Mouse (Mus musculus) heart, postnatal 25 days (tissue): Measurements from ENCODE around the gene Csnk2a2. TPM values are rescaled to one million over a fixed set of nuclear protein-coding genes. Genes with fewer than 3 reads are reported as not detected.

Source experiments
- DNase-seq: peaks from one replicate; pipeline ENCODE4 v3.0.0; 2022; ENCODE audit warnings: low spot score
- intact Hi-C: fragments of 180-260 bp; cut with DNase I; formaldehyde crosslinking; loops from one replicate; pipeline ENCODE4 v1.15.1; 2025
- total RNA-seq, 2 experiments: library from RNA; stranded (reverse); gene quantifications; 2 replicates each; pipeline ENCODE4 v1.2.3; 2021

Csnk2a2 gene
- total RNA-seq, result 10 to 100 TPM; 26.0 to 27.3 TPM

GRCm38 (mm10) chr8:95490006-95490405 is at the start of gene Csnk2a2:
Csnk2a2 (minus strand) TSS chr8:95490039.
- intact Hi-C loops, result loop anchor here (10.0 kb wide), 1 partner anchor 205 kb away; no protein-coding TSS in a partner anchor
- DNase-seq, result no peak

DNA sequence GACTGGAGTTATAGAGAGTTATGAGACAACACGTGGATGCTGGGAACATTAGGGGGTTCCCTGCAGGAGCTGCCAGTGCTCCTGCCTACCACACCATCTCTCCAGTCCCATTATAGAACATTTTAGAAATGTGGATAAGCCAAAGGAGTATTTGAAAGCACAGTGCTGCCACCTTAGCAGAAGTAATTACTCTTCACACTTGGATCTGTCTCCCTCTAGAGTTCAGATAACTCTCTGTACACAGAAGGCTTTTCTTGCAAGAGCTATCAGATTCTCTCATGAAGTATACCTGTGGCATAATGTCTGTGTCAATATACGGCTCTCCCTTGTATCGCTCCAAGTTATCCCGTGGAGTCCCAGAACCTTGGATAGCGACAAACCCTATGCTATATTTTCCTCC is 49.6 kb upstream of the Csnk2a2 start:
- no peak for DNase-seq
- intact Hi-C loops, result loop anchor here (5.0 kb wide), 1 partner anchor 192 kb away; no protein-coding TSS in a partner anchor

DNA sequence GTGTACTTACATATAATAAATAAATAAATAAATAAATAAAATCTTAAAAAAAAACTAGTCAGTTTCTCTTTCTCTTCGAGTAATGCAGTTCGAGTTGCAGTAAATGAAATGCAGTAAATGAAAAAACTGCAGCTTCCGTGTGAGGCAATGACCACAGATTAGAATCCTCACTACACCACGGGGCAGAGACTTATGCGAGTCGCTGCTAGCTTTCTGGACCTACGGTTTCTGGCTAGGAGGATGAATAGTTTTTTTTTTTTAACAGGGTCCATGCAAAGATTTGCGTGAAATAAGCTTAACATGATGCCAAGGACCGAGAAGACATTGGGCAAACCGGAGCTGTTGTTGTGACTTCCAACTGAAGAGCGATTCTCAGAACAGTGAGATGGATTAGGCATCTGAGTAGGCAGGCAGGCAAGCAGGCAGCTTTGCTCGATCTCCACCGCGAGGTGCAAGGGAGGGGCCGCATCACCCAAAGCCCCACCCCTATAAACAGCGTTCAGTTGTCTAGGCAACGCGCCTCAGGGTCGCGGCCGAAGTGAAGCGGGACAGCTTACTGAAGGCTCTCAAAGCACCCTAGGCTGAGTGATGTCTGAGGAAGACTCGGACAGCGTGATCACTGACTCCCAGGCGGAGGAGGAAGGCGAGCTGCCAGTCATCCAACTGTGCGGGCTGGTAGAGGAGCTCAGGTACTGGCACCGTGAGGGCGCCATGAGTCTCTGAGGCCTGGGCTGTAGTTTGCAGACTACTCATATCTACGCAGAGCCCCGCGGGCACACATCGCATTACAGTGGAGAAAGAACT is 43.9 kb upstream of the Csnk2a2 start, which contains the start of gene Ccdc113:
TSS of gene Ccdc113 (plus strand) at position 502 of the 804 bp plus-strand sequence.
- intact Hi-C loops, result no loop called here
- no peak for DNase-seq

GRCm38 (mm10) chr8:95532206-95532605 is 42.4 kb upstream of the Csnk2a2 start:
- DNase-seq, result no peak
- intact Hi-C loops, result no loop called here

DNA sequence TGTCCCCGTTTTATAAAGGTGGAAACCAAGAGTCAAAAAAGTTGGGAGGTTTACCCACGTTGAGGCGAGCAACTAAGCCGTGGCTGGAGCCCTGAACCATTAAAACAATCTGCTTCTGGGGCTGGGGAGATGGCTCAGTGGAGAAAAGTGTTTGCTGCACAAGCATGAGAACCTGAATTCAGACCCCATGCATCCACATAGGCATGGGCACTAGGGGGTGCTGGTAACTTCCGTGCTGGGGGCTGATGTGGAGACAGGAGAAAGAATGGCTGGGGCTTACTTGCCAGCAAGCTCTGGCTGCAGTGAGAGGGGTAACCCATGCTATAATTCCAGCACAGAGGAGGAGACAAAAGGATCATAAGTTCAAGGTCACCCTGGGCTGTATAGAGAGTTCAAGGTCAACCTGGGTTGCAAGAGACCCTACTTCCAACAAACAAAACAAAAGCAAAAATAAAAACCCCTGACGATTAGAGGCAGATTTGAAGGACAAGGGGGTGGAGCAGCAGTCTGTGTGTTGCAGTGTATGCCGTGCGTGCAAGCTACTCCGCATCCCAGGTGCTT is 39.0 kb upstream of the Csnk2a2 start:
- intact Hi-C loops, result no loop called here
- no peak for DNase-seq

DNA sequence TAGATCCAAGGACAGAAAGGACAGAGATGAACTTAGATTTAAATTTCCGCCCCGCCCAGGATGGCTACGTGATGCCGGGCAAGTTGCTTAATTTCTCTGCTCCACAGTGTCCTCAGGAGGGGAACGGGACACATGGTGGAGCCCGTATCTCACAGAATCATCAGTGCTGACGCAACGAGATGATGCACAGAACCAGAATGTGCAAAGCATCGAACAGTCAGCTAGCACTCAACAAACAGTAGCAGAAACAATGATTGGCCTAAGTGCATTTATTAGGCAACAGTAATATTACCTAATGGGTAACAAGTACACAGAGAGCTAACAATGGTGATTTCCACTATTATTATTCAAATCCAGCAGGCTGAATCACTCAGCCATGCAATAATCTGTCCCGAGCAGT is 38.4 kb upstream of the Csnk2a2 start:
- DNase-seq, result no peak

GRCm38 (mm10) chr8:95523991-95524390 is 34.2 kb upstream of the Csnk2a2 start:
- intact Hi-C loops, result no loop called here
- DNase-seq, result no peak

More for the DNA sequence above, 38.4 kb upstream of the Csnk2a2 start:
- intact Hi-C loops, result no loop called here

- intact Hi-C loops, result no loop called here
- no peak for DNase-seq
These were observed 27.1 kb upstream of the Csnk2a2 start for GRCm38 (mm10) chr8:95516928-95517327.

GRCm38 (mm10) chr8:95513219-95513618 is 23.4 kb upstream of the Csnk2a2 start:
- DNase-seq, result no peak
- intact Hi-C loops, result no loop called here

DNA sequence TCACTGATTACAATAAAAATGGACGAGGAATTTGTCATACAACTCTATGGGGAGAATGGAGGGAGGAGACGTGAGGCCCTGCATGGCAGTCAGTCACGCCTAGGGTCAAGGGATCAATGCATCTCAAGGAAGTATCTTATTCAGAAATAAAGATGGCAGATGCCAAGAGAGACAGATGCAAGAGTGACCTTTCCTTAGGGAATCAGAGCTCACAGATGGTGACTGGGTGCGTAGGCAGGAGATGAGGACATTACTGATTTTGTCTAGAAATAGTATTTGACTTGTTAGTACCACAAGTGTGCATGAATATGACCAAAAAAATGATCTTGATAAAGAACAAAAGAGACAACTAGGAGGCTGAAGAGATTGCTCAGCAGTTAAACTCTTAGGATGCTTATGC is 22.4 kb upstream of the Csnk2a2 start:
- intact Hi-C loops, result no loop called here
- DNase-seq, result no peak

DNA sequence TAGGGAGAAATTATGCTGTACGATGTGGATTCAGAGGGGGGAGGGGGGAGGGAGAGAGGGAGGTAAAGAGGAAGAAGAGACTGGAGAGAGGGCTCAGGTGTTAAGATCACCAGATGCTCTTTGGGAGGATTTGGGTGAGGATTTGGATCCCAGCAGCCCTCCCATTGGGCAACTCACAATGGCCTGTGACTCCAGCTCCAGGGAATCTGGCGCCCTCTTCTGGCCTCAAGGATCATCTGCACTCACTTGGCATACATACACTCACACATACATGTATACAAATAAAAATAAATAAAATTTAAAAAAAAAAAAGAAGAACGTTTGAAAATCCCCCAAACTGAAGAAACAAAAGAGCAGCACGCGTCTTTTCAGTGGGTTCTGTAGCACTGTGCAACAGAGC is 16.4 kb upstream of the Csnk2a2 start:
- no peak for DNase-seq
- intact Hi-C loops, result no loop called here

DNA sequence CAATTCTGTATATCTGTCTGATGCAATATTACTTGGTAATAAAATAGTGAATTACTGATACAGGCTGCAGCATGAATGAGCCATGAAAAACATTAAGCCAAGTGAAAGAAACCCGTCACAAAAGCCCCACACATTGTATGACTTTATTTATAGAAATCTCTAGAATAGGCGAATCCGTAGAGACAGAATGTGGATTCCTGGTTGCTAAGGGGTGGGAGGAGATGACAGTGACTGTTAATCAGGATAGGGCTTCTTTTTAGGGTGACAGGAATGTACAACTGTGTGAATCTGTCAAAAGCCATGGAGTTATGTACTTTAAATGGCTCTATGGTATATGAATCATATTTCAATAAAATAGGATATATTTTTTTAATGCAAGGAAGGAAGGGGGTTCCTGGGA is 15.8 kb upstream of the Csnk2a2 start:
- intact Hi-C loops, result no loop called here
- no peak for DNase-seq

DNA sequence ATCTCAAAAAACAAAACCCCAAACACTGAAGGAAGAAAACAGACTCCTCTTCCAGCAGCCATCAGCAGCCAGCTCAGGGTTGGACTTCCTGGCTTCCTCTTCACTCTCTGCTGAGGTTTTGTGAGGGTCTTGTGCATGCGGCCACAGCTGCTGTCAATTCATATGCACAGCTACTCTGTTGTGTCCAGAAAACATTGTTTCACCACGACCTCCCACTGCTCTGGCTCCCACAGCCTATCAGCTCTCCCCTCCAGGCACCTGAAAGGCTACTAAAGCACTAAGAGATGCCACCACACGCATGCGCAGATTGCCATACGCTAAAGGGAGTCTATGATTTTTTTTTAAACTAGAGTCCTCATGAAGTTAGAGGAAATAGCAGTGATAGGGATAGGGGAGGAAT is 15.0 kb upstream of the Csnk2a2 start:
- no peak for DNase-seq
- intact Hi-C loops, result no loop called here

DNA sequence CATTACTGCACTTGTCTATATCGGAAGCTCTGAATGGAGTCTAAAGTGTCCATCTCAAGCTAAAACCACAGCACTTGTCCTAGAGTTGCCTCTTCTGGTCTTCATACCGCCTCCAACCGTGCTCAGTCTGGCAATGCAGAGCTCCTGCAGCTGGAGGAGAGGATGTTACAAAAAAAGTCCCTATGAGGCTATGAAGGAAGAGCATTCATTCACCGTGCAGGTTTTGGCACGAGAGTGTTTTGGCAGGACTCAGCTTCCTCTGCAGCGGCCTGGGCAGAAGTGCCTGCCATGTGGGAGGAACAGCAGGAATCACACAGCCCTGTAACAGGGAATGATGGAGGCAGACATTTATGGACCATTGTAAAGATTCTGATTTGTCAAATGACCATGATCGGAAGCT is 12.6 kb upstream of the Csnk2a2 start:
- no peak for DNase-seq
- intact Hi-C loops, result no loop called here

GRCm38 (mm10) chr8:95500436-95500835 is 10.6 kb upstream of the Csnk2a2 start:
- intact Hi-C loops, result no loop called here
- no peak for DNase-seq

DNA sequence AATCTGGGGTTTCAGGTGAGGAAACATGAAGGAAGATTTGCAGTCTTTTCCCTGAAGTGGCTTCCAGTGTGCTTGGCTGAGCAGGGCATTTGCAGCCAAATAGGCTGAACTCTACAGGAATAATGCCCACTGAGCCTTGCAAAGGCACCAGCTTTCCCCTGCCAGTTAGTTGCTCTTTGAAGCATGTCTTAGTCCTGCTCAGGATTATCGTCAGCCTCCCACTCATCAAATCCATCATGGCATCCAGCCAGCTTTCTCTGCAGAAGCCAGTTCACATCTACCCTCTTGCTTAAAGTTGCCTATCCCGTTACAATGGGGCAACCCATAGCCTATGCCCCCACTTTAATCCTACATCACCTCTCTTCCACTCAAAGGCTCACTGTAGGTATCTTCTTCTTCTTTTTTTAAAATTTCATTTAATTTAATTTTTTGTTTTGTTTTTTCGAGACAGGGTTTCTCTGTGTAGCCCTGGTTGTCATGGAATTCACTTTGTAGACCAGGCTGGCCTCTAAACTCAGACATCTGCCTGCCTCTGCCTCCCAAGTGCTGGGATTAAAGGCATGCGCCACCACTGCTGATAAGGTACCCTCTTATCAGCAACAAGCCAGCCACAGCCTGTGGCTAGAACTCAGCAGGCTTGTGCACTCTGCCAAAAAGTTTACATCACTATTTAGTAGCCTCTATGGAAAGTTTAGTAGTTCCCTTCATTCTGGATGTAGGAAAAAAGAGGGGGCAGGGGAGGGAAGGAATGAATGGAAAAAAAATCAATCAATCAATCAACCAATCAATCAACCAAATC is 9.6 kb upstream of the Csnk2a2 start:
- no peak for DNase-seq
- intact Hi-C loops, result loop anchor here (10.0 kb wide), 1 partner anchor 195 kb away; no protein-coding TSS in a partner anchor

GRCm38 (mm10) chr8:95497821-95498220 is 8.0 kb upstream of the Csnk2a2 start:
- no peak for DNase-seq

GRCm38 (mm10) chr8:95496420-95496819 is 6.6 kb upstream of the Csnk2a2 start:
- intact Hi-C loops, result loop anchor here (10.0 kb wide), 1 partner anchor 198 kb away; no protein-coding TSS in a partner anchor
- no peak for DNase-seq

More at GRCm38 (mm10) chr8:95497821-95498220, 8.0 kb upstream of the Csnk2a2 start:
- intact Hi-C loops, result loop anchor here (10.0 kb wide), 1 partner anchor 197 kb away; no protein-coding TSS in a partner anchor

DNA sequence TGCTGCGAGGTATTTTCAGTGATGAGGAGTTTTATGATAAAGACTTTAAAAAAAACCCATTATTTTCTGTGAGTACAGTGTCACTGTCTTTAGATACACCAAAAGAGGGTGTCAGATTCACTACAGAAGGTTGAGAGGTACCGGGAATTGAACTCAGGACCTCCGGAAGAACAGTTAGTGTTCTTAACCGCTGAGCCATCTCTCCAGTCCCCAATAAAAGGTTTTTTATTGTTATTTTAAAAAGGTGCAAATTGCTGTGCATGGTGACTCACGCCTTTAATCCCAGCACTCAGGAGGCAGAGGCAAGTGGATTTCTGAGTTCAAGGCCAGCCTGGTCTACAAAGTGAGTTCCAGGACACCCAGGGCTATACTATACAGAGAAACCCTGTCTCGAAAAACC is 5.6 kb upstream of the Csnk2a2 start:
- intact Hi-C loops, result loop anchor here (10.0 kb wide), 1 partner anchor 199 kb away; no protein-coding TSS in a partner anchor
- DNase-seq, result no peak

DNA sequence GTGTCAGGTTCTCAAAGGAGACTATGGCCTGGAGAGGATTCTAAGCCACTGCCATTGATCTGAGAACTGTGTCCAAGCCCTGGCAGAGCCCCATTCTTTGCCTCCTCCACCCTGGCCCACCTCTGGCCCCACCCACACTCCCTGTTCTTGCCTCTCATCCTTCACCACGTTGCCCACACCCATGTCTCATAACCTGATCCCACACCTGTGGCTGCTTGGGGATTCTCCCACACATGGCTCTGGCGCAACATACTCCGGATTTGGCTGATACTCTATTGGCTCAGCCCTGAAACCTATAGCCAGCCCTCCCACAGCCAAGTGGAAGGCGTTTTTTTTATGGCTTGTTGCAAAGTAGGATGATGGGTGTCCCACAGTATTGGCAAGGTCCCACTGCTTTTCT is 2.2 kb upstream of the Csnk2a2 start:
- DNase-seq, result no peak
- intact Hi-C loops, result loop anchor here (10.0 kb wide), 1 partner anchor 203 kb away; no protein-coding TSS in a partner anchor
